Mouse (Mus musculus) heart, postnatal 0 days (tissue): ENCODE measurements around the gene Dhdh.

Experiments used
- CTCF ChIP-seq: IDR thresholded peaks from 2 replicates; pipeline ENCODE4 v1.5.1; 2016; ENCODE audit warnings: antibody characterized with exemption, control low read depth, low read depth
- EP300 ChIP-seq: IDR thresholded peaks from 2 replicates; pipeline ENCODE4 v1.6.1; 2016; ENCODE audit warnings: antibody characterized with exemption, low read depth

DNA sequence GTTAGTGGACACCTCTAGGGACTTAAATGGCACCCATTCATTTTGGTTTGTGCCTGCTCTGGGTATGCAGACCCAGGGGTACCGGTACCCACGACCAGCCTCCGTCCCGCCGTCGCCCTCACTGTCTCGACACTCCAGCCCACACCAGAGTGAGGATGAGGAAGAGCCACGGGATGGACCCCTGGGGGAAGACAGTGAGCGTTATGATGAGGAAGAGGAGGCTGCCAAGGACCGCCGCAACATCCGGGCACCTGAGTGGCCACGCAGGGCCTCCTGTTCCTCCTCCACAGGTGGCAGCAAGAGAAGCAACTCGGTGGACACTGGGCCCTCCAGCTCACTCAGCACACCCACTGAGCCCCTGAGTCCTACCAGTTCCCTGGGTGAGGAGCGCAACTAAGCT, 33.6 kb downstream of the Dhdh start:
- TF ChIP-seq EP300 (no peak), CTCF (no peak)
